Mouse (Mus musculus) cerebellum, adult 9-10 months (tissue): ENCODE measurements around the gene Exoc3l.
"Not testable (repeated sequence)": the region's sequence is repeated elsewhere in the genome, so short reads cannot be mapped to it uniquely, and the experiment has no call there.

Source experiments
- DNase-seq: peaks from one replicate; pipeline ENCODE4 v3.0.0; 2022

Exoc3l gene

DNA sequence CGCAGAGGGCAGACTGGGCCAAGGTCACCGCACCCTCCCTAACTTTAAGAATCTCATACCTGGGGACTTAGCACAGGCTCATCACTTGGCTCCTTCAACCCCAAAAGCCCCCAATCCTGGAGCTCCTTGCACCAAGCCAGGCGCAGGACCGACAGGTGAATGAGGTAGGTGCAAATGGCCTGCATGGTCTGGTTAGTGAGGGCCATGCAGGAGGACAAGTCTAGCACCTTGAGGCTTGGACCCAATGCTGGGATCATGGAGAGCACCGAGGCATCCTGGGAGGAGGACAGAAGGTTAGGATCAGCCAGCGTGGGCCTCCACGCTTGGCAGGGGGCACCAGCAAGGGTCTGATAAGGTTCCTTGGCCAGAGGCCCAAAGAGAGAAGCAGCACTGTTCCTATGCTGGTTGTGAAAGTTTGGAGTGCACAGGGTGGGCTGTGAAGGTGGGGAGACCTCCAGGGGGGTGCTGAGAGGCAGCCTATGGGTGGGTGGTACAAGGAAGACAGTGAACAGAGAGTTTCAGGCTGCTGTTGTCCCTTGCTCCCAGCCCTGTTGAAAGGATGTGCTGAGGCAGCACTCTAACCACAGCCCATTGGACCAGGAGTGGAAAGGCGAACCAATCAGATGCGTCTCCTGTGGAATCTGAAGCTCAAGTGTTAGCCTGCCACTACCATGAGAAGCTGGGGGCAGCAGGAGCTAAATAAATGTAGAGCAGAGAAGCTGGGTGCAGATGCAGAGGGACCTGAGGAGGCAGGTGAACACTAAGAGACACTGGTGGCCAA lies 17.9 kb upstream of the Exoc3l start:
- no peak for DNase-seq

DNA sequence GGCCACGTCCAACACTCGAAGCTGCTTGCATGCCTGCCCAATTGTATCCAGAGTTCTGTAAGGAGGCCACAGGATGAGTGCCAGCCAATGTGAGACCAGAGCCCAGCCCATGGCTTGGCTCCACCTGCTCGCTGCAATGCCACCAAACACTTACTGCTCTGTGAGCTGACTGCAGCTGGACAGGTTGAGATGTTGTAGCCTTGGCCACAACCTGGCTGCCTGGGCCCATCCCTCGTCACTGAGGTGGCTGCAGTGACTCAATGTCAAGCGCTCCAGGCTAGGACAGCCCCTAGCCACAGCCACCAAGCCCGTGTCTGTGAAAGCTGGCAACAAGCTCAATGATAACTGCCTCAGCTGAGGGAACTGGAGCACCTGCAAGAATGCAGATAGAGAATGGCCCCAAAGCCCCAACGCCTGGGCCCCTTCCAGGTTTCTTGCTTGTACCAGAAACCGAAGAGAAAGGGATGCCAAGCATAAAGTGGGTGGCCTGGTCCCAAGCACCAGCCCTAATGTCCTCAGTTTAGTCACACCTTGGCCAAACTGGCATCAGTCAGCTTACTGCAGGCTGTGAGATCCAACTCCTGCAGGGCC lies 17.1 kb upstream of the Exoc3l start:
- DNase-seq: peak; percentile 74

DNA sequence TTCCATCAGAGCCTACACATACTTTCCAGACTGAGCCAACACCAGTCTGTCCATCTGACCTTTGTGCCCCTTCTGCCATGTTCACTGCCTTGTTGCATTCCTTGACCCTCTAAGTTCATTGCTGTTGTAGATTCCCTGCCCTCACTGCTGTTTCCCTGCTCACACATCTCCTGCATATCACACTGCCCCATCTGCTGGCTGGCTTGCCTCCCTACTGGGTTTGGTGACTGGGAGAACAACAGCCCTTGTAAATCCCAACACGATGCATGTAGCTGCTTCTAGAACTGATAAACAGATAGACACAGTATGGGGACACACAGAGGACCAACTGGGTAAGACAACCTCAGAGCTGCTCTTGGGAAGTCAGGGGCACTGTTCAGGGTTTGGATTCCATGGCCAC lies 15.8 kb upstream of the Exoc3l start:
- no peak for DNase-seq

DNA sequence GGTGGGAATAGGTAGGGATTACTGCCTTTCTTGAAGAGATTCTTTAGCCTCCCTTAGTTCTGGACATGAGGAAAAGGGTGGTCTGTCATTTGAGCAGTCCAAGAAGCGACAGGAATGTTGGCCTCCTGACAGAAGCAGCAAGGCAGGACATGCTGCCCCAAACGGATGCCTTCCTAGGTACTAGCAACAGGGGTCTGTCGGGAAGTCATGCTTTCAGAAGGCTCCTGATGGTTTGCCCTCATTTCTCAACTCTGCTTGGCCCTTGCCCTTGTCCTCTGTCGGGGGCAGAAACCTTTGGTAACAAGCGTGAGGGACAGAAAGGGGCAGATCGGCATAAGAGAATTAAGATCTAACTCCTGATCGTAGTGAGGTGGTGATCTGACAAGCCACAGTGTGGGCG lies 14.2 kb upstream of the Exoc3l start:
- DNase-seq: no peak

DNA sequence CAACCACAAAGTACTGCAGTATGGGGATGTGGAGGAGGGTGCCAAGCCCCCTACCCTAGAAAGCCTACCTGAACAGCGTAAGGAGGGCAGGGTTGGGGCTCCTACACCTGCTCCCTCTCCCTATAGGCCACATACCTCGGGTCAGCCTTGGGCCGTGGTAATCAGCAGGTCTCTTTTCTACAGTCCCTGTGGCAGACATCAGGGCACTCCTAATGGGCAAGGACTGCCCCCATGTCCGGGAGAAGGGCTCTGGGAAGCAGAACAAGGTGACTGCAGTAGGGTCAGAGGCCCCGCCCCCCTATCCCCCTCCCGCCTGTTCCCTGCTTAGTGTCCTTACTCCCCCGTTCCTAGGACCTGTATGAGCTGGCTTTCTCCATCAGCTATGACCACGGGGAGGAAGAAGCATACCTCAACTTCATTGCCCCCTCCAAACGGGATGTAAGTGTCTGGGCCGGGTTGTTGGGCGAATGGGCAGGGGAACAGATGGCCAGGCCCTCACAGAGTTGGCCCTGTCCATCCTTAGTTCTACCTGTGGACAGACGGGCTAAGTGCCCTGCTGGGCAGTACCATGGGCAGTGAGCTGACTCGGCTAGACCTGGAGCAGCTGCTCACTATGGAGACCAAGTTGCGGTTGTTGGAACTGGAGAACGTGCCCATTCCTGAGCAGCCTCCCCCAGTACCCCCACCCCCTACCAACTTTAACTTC lies 13.4 kb upstream of the Exoc3l start:
- DNase-seq: peak; percentile 96

DNA sequence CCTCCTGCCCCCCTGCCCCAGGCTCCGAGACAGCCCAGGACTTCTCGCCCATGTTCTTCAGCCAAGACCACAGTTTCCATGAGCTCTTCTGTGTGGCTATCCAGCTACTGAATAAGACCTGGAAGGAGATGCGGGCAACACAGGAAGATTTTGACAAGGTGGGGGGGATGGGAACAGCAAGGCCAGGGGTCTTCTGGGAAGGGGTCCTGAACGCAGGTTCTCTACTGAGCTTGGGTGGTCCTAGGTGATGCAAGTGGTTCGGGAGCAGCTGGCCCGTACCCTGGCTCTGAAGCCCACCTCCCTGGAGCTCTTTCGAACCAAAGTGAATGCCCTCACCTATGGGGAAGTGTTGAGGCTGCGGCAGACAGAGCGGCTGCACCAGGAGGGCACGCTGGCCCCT lies 12.5 kb upstream of the Exoc3l start:
- peak; percentile 65 for DNase-seq

DNA sequence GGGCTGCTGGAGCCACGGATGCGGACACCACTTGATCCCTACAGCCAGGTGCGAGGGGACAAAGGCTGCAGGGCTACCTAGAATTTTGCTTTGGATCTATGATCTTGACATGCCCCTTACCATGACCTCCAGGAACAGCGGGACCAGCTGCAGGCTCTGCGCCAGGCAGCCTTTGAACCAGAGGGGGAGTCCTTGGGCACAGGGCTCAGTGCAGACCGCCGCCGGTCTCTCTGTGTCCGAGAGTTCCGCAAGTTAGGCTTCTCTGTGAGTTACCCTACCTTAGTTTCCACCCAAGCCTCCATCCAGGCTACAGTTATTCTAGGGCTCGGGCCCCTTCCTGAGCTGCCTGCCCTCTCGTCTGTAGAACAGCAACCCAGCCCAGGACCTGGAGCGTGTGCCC lies 11.8 kb upstream of the Exoc3l start:
- DNase-seq: peak; percentile 57

DNA sequence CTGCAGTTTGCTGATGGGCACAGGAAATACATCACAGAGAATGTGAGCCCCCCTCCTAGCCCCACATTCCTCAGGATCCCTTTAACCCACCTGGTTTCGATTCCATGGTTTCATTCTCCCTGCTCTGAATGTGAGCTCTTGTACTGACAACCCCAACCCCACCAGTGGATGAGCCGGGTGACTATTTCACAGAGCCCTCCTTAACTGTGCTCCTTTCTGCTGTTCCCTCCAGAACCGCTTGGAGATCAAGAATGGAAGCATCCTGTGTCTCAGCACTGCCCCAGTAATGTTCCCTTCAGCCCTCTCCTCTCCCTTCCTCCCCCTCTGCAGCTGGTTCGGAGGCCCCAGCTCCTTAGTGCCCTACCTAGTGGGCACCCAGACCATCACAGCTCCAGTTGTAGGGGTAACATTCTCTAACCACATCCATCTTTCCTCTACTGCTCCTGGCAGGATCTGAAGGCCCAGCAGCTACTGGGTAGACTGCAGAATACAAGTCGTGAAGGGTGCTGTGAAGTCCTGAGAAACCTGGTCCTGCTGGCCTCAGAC lies 10.3 kb upstream of the Exoc3l start:
- DNase-seq: peak; percentile 68

DNA sequence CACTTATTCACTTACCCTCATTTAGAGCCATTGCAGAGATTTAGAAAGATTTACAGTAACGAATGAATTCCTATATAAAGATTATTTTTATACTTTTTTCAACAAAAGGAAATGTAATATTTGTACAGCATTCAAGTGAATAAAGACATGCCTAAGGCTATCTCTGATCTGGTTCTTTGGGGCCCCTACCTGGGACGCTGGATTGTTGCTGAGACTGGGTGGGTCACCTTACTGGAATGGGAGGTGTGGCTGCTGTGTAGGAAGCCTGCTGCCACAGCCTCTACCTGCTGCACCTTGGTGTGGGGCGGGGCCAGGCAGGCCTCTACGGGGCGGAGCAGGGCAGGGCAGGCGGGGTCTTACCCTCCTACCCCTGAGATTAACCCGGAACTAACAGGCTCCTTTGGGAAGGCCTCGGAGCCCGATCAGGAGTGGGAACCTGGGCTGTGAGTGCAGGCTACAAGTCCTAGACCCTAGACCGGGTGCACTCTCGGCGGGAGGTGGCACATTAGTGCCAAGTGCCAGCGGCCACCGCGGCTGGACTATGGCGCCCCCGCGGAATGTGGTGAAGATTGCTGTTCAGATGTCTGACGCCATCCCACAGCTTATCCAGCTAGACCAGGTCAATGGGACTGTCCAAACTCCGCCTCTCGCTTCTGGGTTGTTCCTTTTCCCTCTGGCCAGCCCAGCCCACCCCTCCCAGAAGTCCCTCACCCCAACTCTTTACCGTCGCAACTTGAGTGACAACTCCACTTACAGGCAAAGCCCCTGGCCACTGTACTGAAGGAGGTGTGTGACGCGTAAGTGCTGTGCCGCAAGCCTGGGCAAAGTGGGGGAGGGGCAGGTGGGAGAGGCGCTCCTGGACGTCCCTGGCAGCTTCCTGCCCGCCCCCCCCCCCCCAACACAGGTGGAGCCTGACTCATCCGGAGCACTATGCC lies 9.6 kb upstream of the Exoc3l start, which contains the start of gene Elmo3:
Elmo3 (plus strand) TSS at position 391 of the 935 bp plus-strand sequence.
- peak; percentile 87 for DNase-seq

DNA sequence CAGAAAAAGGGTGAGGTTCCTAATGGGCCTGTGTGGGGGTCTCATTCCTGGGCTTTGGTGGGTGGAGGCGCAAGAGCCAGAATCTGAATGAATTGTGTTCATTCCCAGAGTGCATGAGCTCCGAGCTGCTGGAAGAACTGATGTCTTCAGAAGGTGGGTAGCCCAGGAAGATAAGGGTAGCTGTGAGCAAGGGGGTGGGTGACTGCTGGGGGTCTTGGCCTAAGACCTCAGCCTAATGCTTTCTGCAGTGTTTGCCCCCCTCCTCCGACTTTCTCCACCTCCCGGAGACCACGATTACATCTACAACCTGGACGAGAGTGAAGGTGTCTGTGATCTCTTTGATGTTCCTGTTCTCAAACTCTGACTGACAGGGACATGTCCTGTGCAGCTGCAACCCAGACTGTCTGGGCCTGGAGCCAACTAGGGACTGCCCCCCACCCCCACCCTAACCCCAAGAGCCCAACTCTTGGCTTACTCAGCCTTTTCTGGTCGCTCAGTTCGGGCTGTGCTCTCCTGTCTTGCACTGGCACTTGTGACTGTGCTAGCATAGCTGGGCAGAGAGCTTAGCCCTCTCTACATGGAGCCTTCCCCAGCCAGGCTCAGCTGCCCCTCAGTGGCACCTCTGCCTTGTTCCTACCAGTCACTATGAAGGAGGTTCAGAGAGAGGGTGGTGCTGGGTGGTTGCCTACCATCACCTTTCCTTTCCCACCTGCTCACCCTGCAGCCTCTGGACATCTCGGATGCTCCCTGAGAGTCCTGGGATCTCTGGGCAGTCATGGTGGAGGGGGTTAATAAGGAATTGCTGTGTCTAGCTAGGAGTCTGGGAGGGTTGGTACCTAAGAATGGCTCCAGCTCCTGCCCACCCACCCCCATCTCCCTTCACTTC lies 8.7 kb upstream of the Exoc3l start:
- DNase-seq: peak; percentile 50

DNA sequence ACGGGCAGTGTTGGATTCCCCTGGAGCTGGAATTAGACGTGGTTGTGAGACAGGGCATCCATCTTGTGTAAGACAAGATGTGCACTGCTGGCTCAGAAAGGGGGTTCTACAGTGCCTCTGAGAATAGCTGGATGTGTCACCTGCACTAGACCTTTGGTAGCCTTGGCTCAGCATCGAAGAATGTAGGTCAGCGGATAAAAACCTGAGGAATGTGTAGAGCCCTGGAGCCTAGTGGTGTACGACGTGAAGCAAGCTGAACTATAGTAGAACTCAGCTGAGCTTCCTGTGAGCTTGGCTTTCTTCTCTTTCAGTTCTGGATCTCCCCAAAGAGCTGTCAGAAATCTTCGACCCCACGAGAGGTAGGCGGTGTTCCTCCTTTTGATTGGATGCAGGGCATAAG lies 8.0 kb upstream of the Exoc3l start:
- DNase-seq: no peak

DNA sequence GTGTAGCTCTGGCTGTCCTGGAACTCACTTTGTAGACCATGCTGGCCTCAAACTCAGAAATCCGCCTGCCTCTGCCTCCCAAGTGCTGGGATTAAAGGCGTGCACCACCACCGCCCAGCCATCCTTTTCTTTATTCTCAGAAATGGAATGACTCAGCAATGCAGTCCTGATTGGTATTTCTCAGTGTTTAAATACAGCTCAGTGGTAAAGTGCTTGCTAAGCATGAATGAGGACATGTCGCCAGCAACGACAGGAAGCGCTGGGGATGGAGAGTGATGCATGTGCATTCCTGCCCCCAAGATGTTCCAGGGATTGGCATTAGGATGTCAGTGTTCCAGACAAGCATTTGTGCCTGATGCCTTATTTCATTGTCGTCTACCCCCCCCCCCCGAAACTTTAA lies 7.5 kb upstream of the Exoc3l start:
- no peak for DNase-seq

DNA sequence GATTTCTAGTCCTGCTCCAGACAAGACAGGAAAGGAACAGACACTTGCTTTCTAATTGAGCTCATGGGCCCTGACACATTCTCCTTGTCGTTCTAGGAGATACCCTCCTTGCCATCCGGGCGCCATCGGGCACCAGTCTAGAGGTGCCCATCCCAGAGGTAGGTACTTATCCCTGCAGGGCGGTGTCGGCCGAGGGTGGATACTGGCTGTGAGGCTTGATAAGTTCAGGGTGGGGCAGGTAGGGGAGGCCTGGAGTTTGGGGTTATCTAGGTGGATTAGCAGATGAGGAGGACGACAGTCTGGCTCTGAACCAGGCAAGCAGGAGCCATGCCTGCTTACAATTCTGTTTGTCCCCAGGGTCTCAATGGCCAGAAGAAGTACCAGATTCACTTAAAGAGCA lies 4.1 kb upstream of the Exoc3l start:
- no peak for DNase-seq

DNA sequence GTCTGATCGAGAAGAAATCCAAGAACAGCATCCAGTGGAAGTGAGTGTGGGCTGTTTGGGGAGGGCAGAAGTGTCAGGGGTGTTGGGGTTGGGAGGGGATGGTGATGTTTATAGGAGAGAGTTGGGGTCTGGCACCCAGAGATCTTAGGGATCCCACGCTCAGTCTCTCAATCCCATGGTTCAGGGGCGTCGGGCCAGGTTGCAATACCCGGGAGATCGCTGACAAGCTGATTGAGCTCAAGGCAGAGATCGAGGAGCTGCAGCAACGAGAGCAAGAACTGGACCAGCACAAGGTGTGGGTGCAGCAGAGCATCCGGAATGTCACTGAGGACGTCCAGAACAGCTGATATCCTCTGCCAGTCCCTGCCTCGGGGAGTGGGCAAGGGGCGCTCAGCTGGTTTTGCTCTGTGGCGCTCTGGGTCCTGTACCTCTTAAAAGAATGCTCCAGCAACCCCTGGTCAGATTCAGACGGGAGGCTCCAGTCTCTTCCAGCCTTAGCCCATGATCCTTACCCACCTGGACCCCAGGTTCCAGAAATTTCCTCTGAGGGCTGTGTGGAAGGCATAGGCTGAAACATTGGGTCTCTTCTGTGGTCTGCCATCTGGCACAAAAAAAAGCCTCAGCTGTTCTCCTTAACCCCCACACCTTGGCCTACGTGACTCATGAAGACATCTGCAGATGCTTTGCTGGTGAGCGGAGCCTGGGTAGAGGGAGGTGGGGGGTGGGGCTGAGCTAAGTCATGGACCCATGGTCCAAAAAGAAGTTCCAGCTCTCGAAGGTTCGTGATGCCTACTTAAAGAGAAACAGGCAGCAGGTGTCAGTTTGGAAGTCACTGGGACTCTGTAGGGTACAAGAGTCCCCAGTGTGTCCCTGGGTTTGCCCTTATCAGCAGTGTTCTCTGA lies 2.7 kb upstream of the Exoc3l start:
- no peak for DNase-seq

DNA sequence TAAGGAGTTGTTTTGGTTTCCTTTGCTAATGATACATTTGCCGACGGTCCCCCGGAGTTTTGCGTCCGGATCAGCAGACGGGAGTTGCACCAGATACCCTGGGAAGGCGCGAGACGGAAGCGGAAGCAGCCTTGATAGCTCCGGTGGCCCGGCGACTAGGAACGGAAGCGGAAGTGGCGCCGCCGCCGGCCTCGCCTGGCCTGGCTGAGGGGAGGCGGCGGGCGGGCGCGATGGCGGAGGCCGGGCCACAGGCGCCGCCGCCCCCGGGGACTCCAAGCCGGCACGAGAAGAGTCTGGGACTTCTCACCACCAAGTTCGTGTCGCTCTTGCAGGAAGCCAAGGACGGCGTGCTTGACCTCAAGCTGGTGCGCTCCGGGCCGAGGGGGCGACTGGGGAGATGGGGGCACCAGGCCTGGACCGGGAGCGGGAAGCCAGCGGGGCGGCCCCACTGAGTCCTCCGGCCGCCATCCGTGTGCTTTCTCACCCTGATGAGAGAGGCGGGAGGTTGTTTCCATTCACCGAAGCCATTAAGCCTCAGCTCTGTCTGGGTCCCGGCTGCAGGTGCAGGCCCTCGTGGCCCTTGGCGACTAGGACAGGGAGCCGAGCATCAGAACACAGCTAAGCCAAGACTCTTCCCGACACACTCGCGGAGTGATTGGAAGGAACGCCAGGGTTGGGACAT lies 1.8 kb upstream of the Exoc3l start, which contains the start of gene E2f4:
E2f4 (plus strand) TSS at position 153 of the 682 bp plus-strand sequence.
- DNase-seq: peak; percentile 87

DNA sequence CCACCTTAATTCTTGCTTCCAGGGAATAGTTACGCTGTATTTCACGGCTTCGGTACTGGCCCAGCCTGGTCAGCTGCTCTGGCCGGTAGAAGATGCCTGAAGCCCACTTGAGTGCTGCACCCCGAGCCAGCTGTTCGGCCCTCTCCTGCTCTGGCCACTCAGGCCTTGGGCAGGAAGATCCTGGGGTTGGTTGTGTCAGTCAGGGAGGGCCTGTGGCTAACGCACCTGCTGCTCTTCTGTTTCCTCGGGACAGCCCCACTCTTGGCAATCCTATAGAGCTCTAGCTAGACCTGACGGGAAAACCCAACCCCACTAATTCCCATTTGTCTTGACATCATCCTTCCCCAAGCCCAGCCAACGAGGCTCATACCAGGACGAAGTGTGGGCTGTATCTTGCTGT lies 645 bp downstream of the Exoc3l start:
- no peak for DNase-seq

DNA sequence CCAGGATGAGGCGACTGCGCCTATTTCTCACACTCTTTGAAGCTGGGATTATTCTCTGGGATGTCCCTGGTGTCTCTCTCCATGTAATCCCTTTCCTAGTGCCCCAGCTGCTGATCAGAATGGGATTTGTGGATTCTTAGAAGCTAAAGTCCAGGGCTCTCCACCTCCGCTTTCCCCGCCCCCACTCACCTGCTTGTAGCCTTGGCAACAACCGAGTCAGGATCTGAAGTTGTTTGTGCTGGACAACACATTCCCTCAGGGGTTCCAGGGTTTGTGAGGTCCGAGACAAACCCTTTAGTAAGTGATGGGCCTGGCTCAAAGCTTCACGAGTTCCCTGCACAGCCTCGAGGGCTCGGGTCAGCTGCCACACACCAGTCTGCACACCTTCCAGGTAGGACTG lies 1.1 kb downstream of the Exoc3l start:
- DNase-seq: no peak

DNA sequence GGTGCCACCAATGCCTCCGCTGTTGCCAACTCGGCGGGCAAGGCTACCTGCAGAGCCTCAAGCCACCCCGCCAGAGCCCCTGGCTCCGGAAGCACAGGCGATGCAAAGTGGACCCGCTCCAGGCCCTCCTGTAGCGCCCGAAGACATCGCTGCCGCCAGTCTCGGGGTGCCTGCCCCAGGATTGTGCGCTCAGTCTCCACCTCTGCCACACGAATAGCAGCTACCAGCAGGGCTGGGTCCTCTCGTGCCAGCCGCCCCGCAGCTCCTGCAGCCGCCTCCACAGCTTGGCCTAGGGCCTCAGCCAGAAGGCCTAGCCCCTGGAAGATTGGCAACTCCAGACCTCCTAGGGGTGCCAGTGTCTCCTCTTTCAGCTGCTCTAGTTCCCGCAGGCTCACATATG lies 2.5 kb downstream of the Exoc3l start:
- peak; percentile 88 for DNase-seq

DNA sequence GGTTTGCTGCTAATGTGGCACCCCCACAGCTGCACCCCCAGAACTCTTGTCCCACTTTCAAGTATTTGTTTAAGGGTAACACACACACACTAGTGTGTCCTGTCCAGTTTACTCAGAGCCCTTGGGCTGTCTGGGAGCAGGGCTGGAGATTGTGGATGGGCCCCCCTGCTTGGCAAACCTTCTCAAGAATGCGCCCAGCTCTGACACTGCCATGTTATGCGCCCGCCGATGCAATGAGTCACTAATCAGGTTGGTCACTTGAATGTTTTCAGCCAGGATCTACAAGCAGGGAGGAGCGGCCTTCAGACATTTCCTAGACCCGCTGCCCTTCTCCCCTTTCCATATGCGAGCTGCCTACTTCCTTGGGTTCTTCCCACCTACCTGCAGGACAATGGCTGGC lies 3.4 kb downstream of the Exoc3l start:
- DNase-seq: no peak

DNA sequence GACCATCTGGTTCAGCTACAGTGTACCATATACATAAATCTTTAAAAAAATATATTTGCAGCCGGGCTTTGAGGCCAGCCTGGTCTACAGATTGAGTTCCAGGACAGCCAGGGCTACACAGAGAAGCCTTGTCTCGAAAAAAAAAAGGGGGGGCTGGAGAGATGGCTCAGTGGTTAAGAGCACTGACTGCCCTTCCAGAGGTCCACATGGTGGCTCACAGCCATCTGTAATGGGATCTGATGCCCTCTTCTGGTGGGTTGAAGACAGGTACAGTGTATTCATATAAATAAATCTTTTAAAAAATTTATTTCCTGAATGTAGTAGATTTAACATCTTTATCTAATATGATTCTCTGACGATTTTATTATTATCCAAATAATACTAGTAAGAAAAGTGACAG lies 4.1 kb downstream of the Exoc3l start:
- not testable (repeated sequence) for DNase-seq
